Mouse (Mus musculus) liver, embryonic 15.5 days (tissue): ENCODE results near the gene Gata5. TPM values are rescaled to one million over a fixed set of nuclear protein-coding genes. Genes with fewer than 3 reads are reported as not detected.

Experiments
- ATAC-seq: fragments of 200-750 bp; cut with Nextera tagmentation; 2 replicates; pipeline ENCODE4 v1.8.0; 2017; ENCODE audit warnings: moderate number of reproducible peaks, mild to moderate bottlenecking, moderate library complexity; ENCODE audit not compliant: insufficient read depth
- H3K27ac ChIP-seq: fragments of 300-500 bp; sonication (generic); replicated peaks from 2 replicates; pipeline ENCODE4 v1.5.1; 2015; ENCODE audit warnings: mild to moderate bottlenecking, inconsistent platforms
- H3K27me3 ChIP-seq: fragments of 300-500 bp; sonication (generic); 2 replicates; pipeline ENCODE4 v1.6.1; 2015; ENCODE audit warnings: mild to moderate bottlenecking, inconsistent platforms
- H3K36me3 ChIP-seq: fragments of 300-500 bp; sonication (generic); replicated peaks from 2 replicates; pipeline ENCODE4 v1.6.1; 2015; ENCODE audit warnings: moderate library complexity, mild to moderate bottlenecking, inconsistent platforms
- H3K4me1 ChIP-seq: fragments of 300-500 bp; sonication (generic); replicated peaks from 2 replicates; pipeline ENCODE4 v1.6.1; 2015; ENCODE audit warnings: inconsistent platforms
- H3K4me2 ChIP-seq: fragments of 300-500 bp; sonication (generic); 2 replicates; pipeline ENCODE4 v1.6.1; 2015; ENCODE audit warnings: moderate library complexity, mild to moderate bottlenecking, inconsistent platforms
- H3K4me3 ChIP-seq: fragments of 300-500 bp; sonication (generic); replicated peaks from 2 replicates; pipeline ENCODE4 v1.5.1; 2015; ENCODE audit warnings: mild to moderate bottlenecking, inconsistent platforms
- H3K9ac ChIP-seq: fragments of 300-500 bp; sonication (generic); 2 replicates; pipeline ENCODE4 v1.6.1; 2015; ENCODE audit warnings: moderate library complexity, mild to moderate bottlenecking, inconsistent platforms
- H3K9me3 ChIP-seq: fragments of 300-500 bp; sonication (generic); replicated peaks from 2 replicates; pipeline ENCODE4 v1.6.1; 2016; ENCODE audit warnings: inconsistent platforms
- WGBS: fragments of 180-500 bp; shearing (Covaris S2); methylation state at CpG from one replicate; pipeline ENCODE4 v1.1.7; 2015; ENCODE audit warnings: mixed read lengths; ENCODE audit not compliant: insufficient replicate concordance; 5-methylcytosine and 5-hydroxymethylcytosine counted together
- polyA plus RNA-seq: library from polyadenylated mRNA; unstranded; fragments of >200 nt; fragmentation: Nextera tagmentation; extraction: Ambion mirVana; gene quantifications from 2 replicates; pipeline ENCODE4 v1.2.1, GENCODE M21; 2015

The Gata5 gene
- polyA plus RNA-seq, 1 experiment from 2014 or later = 0.37 TPM

DNA sequence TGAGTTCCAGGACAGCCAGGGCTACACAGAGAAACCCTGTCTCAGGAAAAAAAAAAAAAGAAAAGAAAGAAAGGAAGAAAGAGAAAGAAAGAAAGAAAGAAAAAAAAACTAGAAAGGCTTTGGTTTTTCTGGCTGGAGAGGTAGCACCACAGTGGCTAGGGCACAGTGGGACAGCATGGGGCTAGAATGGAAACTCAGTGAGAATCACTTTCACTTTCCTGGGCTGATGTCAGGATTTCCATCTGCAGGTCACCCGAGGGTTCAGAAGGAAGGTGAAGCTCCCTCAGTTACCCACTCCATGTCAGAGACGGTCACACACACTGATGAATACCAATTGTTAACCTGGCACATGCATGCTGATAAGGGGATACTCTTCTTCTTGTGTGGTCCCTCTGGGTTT lies 26.8 kb downstream of the Gata5 start:
- no peaks in the 10 kb centered on the region for H3K4me1 ChIP-seq
- no peaks in the 10 kb centered on the region for H3K9me3 ChIP-seq
- H3K36me3 ChIP-seq = no peaks in the 10 kb centered on the region
- no peak overlapping the region for H3K9ac ChIP-seq
- no peak for ATAC-seq
- 30% methylated on average over 2 of the region's 2 CpGs for WGBS
- H3K27me3 ChIP-seq = no peaks in the 10 kb centered on the region
- no peak overlapping the region for H3K4me3 ChIP-seq
- H3K4me2 ChIP-seq = no peak overlapping the region
- H3K27ac ChIP-seq = no peak overlapping the region

- 62% methylated on average over 8 of the region's 8 CpGs for WGBS
- Histone ChIP-seq H3K4me3 (no peak overlapping the region), H3K4me2 (no peak overlapping the region), H3K9ac (no peak overlapping the region), H3K4me1 (no peaks in the 10 kb centered on the region), H3K27me3 (no peaks in the 10 kb centered on the region), H3K36me3 (no peaks in the 10 kb centered on the region), H3K9me3 (no peaks in the 10 kb centered on the region), H3K27ac (no peak overlapping the region)
- no peak for ATAC-seq
These were observed 27.9 kb downstream of the Gata5 start for GRCm38 (mm10) chr2:180306423-180307168.

GRCm38 (mm10) chr2:180306009-180306408 lies 28.5 kb downstream of the Gata5 start:
- WGBS = 47% methylated on average over 2 of the region's 2 CpGs
- Histone ChIP-seq H3K4me1 (0 out of 2 replicates have a peak, but pooled peaks cover 1% of the 10 kb centered on the region), H3K27me3 (no peaks in the 10 kb centered on the region), H3K4me3 (no peak overlapping the region), H3K36me3 (no peaks in the 10 kb centered on the region), H3K9ac (no peak overlapping the region), H3K27ac (no peak overlapping the region), H3K4me2 (no peak overlapping the region), H3K9me3 (no peaks in the 10 kb centered on the region)
- no peak for ATAC-seq

GRCm38 (mm10) chr2:180305490-180305889 lies 29.0 kb downstream of the Gata5 start:
- H3K9me3 ChIP-seq = no peaks in the 10 kb centered on the region
- no peak for ATAC-seq
- 50% methylated on average over 3 of the region's 3 CpGs for WGBS

GRCm38 (mm10) chr2:180304554-180304953 lies 29.9 kb downstream of the Gata5 start:
- Histone ChIP-seq H3K27me3 (no peaks in the 10 kb centered on the region), H3K4me1 (peaks cover 9% of the 10 kb centered on the region; the same call in 1 of the 2 replicates), H3K4me2 (no peak overlapping the region), H3K9me3 (no peaks in the 10 kb centered on the region), H3K27ac (no peak overlapping the region), H3K9ac (no peak overlapping the region), H3K4me3 (no peak overlapping the region), H3K36me3 (no peaks in the 10 kb centered on the region)
- 39% methylated on average over 4 of the region's 4 CpGs for WGBS
- no peak for ATAC-seq

More at GRCm38 (mm10) chr2:180305490-180305889, 29.0 kb downstream of the Gata5 start:
- Histone ChIP-seq H3K27ac (no peak overlapping the region), H3K9ac (no peak overlapping the region), H3K4me1 (peaks cover 7% of the 10 kb centered on the region; the same call in 1 of the 2 replicates), H3K4me2 (no peak overlapping the region), H3K4me3 (no peak overlapping the region), H3K36me3 (no peaks in the 10 kb centered on the region), H3K27me3 (no peaks in the 10 kb centered on the region)

DNA sequence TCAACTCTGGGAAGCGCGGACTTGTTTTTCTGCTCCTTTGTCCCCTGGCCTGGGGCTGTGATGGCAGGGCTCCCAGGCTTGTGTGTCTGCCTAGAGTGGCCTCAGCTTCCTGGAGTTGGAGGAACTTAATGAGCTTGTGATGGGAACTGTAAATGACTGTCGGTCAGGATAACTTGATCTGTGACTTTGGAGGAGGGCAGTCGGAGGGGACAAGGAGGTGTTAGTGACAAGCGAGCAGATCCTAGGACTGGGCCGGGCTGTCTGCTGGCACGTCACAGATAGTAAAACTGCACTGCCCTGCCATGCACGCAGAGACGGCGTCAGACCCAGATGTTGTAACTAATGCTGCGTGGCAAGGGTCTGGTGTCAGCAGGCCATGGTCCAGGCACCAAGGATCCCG lies 31.0 kb downstream of the Gata5 start:
- H3K27me3 ChIP-seq = no peaks in the 10 kb centered on the region
- ATAC-seq = no peak
- WGBS = 67% methylated on average over 12 of the region's 12 CpGs
- no peaks in the 10 kb centered on the region for H3K9me3 ChIP-seq
- H3K36me3 ChIP-seq = no peaks in the 10 kb centered on the region
- H3K9ac ChIP-seq = no peak overlapping the region
- H3K27ac ChIP-seq = no peak overlapping the region
- H3K4me1 ChIP-seq = peaks cover 9% of the 10 kb centered on the region; the same call in 1 of the 2 replicates
- no peak overlapping the region for H3K4me3 ChIP-seq
- no peak overlapping the region for H3K4me2 ChIP-seq

DNA sequence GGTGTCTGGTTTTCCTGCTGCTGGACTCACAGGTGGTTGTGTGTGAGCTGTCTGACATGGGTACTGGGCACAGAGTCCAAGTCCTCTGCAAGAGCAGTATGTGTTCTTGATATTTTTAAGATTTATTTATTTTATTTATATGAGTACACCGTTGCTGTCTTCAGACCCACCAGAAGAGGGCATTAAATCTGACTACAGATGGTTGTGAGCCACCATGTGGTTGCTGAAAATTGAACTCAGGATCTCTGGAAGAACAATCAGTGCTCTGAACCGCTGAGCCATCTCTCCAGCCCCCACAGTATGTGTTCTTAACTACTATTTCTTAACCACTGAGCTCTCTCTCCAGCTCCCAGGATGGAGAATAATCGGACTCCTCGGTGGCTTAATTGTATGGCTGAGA lies 32.3 kb downstream of the Gata5 start:
- Histone ChIP-seq H3K36me3 (no peaks in the 10 kb centered on the region), H3K4me1 (peaks cover 9% of the 10 kb centered on the region; the same call in 1 of the 2 replicates), H3K27me3 (no peaks in the 10 kb centered on the region), H3K4me3 (no peak overlapping the region), H3K4me2 (no peak overlapping the region), H3K27ac (no peak overlapping the region), H3K9me3 (no peaks in the 10 kb centered on the region), H3K9ac (no peak overlapping the region)
- ATAC-seq = no peak
- WGBS = 59% methylated on average over 4 of the region's 4 CpGs

DNA sequence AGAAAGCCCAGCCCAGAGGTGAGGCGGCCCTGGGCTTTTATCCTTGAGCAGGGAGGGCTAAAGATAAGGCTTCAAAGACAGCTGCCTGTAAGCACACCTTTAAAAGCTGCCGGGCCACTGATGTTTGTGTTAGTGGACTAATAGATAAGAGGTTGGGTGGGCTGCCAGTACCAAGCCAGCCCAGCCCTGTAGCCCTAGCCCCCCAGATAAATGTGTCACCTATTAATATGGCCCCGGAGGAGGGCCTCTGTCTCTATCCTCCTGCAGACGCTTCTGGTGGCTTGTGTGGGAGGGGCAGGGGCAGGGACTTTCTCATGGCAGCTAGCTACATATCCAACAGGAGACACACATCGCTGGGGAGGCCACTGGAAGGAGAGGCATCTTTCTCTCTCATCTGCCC lies 33.7 kb downstream of the Gata5 start:
- WGBS = 10% methylated on average over 5 of the region's 5 CpGs
- no peak overlapping the region for H3K4me3 ChIP-seq
- no peak overlapping the region for H3K9ac ChIP-seq
- H3K36me3 ChIP-seq = no peaks in the 10 kb centered on the region
- no peaks in the 10 kb centered on the region for H3K9me3 ChIP-seq
- ATAC-seq = no peak
- H3K4me2 ChIP-seq = no peak overlapping the region
- H3K27ac ChIP-seq = no peak overlapping the region
- peaks cover 9% of the 10 kb centered on the region; the same call in 1 of the 2 replicates for H3K4me1 ChIP-seq
- no peaks in the 10 kb centered on the region for H3K27me3 ChIP-seq

DNA sequence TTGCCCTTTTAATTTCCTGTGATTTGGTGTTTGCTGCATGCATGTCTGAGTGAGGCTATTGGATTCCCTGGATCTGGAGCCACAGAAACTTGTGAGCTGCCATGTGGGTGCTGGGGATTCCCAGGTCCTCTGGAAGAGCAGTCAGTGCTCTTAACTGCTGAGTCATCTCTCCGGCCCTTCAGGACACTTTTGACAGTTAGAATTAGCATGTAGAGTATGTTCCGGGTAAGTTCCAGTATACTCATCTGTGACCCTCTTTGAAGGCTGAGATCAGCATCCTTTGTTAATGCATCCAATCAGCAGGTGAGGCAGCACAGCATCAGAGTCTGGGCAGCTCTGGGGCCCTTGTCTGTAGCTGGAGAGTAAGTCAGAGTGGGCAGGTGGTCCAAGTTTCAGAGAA lies 34.2 kb downstream of the Gata5 start:
- Histone ChIP-seq H3K27me3 (no peaks in the 10 kb centered on the region), H3K9ac (no peak overlapping the region), H3K4me3 (no peak overlapping the region), H3K36me3 (no peaks in the 10 kb centered on the region), H3K4me1 (peaks cover 9% of the 10 kb centered on the region; the same call in 1 of the 2 replicates), H3K27ac (no peak overlapping the region), H3K4me2 (no peak overlapping the region), H3K9me3 (no peaks in the 10 kb centered on the region)
- no peak for ATAC-seq
- 26% methylated on average over 2 of the region's 2 CpGs for WGBS

DNA sequence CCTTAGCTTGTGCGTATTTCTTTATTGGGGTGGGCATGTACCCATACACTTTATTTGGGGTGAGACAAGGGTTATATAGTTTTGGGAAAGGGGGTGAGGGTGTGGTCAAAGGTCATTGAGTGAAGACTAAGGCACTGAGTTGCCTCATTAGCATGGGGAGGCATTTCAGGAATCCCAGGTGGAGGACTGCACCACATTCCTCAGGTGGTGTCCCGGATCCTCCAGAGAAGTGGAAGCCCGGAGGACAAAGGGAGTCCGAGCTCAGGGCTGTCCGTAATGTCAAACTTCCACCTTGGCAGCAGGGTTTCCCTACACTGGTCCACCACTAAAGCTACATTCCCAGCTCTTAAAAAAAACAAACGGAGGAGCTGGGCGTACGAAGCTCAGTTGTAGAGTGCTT lies 41.6 kb downstream of the Gata5 start:
- no peaks in the 10 kb centered on the region for H3K9me3 ChIP-seq
- WGBS = 69% methylated on average over 8 of the region's 8 CpGs
- no peak overlapping the region for H3K9ac ChIP-seq
- no peaks in the 10 kb centered on the region for H3K27me3 ChIP-seq
- H3K4me3 ChIP-seq = no peak overlapping the region
- no peak for ATAC-seq
- H3K4me1 ChIP-seq = no peaks in the 10 kb centered on the region
- no peaks in the 10 kb centered on the region for H3K36me3 ChIP-seq
- H3K27ac ChIP-seq = no peak overlapping the region
- H3K4me2 ChIP-seq = no peak overlapping the region

DNA sequence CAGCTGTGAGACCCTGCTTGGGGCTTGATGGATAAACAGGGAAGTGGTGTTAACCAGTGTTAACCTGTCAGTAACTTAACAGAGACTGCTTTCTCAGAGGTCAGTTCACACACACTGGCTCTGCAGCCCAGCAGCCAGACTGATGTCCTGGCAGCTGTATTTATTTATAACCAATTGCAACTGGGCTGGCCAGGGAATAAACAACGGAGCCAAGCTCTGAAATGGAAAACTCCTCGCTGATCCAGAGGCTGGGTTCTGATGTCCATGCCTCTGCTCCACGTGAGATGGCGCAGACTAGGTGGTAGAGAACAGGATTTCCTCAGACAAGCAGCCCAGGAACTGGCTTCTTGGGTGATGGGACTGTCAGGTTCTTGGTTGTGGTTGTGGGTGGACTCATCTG lies 42.5 kb downstream of the Gata5 start:
- Histone ChIP-seq H3K36me3 (no peaks in the 10 kb centered on the region), H3K27ac (no peak overlapping the region), H3K4me3 (no peak overlapping the region), H3K4me2 (no peak overlapping the region), H3K27me3 (no peaks in the 10 kb centered on the region), H3K9ac (no peak overlapping the region), H3K9me3 (no peaks in the 10 kb centered on the region), H3K4me1 (no peaks in the 10 kb centered on the region)
- WGBS = 44% methylated on average over 4 of the region's 4 CpGs
- no peak for ATAC-seq

DNA sequence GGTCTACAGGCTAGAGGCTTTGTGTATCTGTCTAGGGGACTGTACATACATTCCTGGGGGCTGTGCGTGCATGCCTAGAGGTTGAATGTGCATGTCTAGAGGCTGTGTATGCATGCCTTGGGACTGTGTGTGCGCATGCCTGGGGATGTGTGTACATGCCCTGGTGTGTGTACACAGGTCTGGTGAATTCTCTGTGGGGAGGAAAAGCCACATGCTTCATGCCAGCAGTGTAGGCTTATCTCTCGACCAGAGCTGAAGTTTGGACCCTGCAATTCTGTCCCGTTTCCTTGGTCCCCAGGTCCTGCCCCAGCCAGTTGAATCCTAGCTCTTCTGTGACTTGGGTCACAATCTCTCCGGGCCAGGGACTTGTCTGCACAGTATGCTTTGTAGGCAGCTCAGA lies 42.9 kb downstream of the Gata5 start:
- H3K4me1 ChIP-seq = no peaks in the 10 kb centered on the region
- no peaks in the 10 kb centered on the region for H3K36me3 ChIP-seq
- H3K9me3 ChIP-seq = no peaks in the 10 kb centered on the region
- H3K4me2 ChIP-seq = no peak overlapping the region
- 0 out of 2 replicates have a peak, but pooled peaks have one; percentile 18 for ATAC-seq
- 44% methylated on average over 5 of the region's 5 CpGs for WGBS
- no peak overlapping the region for H3K9ac ChIP-seq
- no peak overlapping the region for H3K4me3 ChIP-seq
- no peaks in the 10 kb centered on the region for H3K27me3 ChIP-seq
- no peak overlapping the region for H3K27ac ChIP-seq
